ENCODE assay signal across 26 mouse cellular contexts in genomic region chr4:143271571-143271970, GRCm38 (mm10). TPM values are rescaled to one million over a fixed set of nuclear protein-coding genes. Genes with fewer than 3 reads are reported as not detected.
DNase-seq lines count a peak whose midpoint lies in the region; ATAC-seq and TF ChIP-seq lines count a peak whose summit lies in the region.
"Had no signal": no experiment of that assay in that cellular context is flagged by ENCODE, and none has a peak within 500 bp of the region (broad histone marks: within the 10 kb centered on the region; RNA-seq: fewer than 3 reads in every experiment).

No protein-coding gene starts in this region.

- H3K4me3 ChIP-seq in lung, postnatal 0 days (ENCODE audit: low read depth, low read length), result no peak overlapping the region
- no peak overlapping the region for H3K4me3 ChIP-seq in intestine, embryonic 16.5 days (ENCODE audit: low read length)
- H3K4me3 ChIP-seq: gastrocnemius, adult 2 months; heart, embryonic 10.5 days; hindbrain, embryonic 10.5 days; intestine, embryonic 15.5 days; layer of hippocampus, adult 2 months; liver, embryonic 15.5 days; megakaryocyte, embryonic 14.5 days had no signal

- no peak for TF ChIP-seq EP300 in lung, postnatal 0 days (IDR thresholded peaks at IDR 0.05)

- H3K9ac ChIP-seq in lung, postnatal 0 days (replicated peaks; ENCODE audit: low read depth), result no peak overlapping the region
- H3K9ac ChIP-seq in intestine, embryonic 16.5 days (ENCODE audit: low read depth, low read length), result no peak overlapping the region
- H3K9ac ChIP-seq: intestine, embryonic 15.5 days; liver, embryonic 15.5 days had no signal

- H3K4me2 ChIP-seq in lung, postnatal 0 days (replicated peaks; ENCODE audit: low read depth, low read length), result no peak overlapping the region
- no peak overlapping the region for H3K4me2 ChIP-seq in intestine, embryonic 16.5 days (ENCODE audit: low read depth, low read length)
- H3K4me2 ChIP-seq: intestine, embryonic 15.5 days; liver, embryonic 15.5 days had no signal

- no peaks in the 10 kb centered on the region for H3K4me1 ChIP-seq in lung, postnatal 0 days (ENCODE audit: insufficient read depth, low read depth, low read length)
- H3K4me1 ChIP-seq in intestine, embryonic 16.5 days (ENCODE audit: control insufficient read depth, insufficient read depth, low read length), result no peaks in the 10 kb centered on the region
- H3K4me1 ChIP-seq: hindbrain, embryonic 10.5 days; intestine, embryonic 15.5 days; liver, embryonic 15.5 days; megakaryocyte, embryonic 14.5 days had no signal

- WGBS in lung, postnatal 0 days, result 36% methylated on average over 6 of the region's 6 CpGs
- 86% methylated on average over 6 of the region's 6 CpGs for whole genome bisulfite sequencing in intestine, embryonic 16.5 days

- H3K27ac ChIP-seq in lung, postnatal 0 days (ENCODE audit: low read length), result no peak overlapping the region
- no peak overlapping the region for H3K27ac ChIP-seq in intestine, embryonic 16.5 days (ENCODE audit: low read length)
- H3K27ac ChIP-seq: gastrocnemius, adult 2 months; heart, embryonic 10.5 days; hindbrain, embryonic 10.5 days; intestine, embryonic 15.5 days; layer of hippocampus, adult 2 months; liver, embryonic 15.5 days had no signal

- no peaks in the 10 kb centered on the region for H3K36me3 ChIP-seq in lung, postnatal 0 days (ENCODE audit: insufficient read depth, low read length)
- no peaks in the 10 kb centered on the region for H3K36me3 ChIP-seq in intestine, embryonic 16.5 days (ENCODE audit: control insufficient read depth, insufficient read depth, low read length)
- H3K36me3 ChIP-seq: intestine, embryonic 15.5 days; liver, embryonic 15.5 days had no signal

- no peak for TF ChIP-seq CTCF in lung, postnatal 0 days (IDR thresholded peaks at IDR 0.05)

- DNase-seq in lung, postnatal 0 days (ENCODE audit: low spot score), result peak; percentile 63
- DNase-seq in lung, postnatal 10 days, result no peak
- DNase-seq in 416B (ENCODE audit: low read depth), result peak; percentile 7
- DNase-seq in urinary bladder, adult 18-20 months (ENCODE audit: low spot score in 2 of 2), result no peak
- DNase-seq in left cerebral cortex, adult 8-10 months (ENCODE audit: low spot score in 2 of 2), result no peak
- DNase-seq: adrenal gland, adult 2 months; cerebellum, adult 2 months; cerebellum, postnatal 36 days; gastrocnemius, adult 2 months; kidney, postnatal 25 days; midbrain, embryonic 14.5 days; right cerebral cortex, postnatal 14 days; spleen, adult 18-20 months; thymus, postnatal 25 days had no signal

- H3K27me3 ChIP-seq in lung, postnatal 0 days (replicated peaks; ENCODE audit: insufficient read depth, low read length), result no peaks in the 10 kb centered on the region
- no peaks in the 10 kb centered on the region for H3K27me3 ChIP-seq in intestine, embryonic 16.5 days (replicated peaks; ENCODE audit: control insufficient read depth, insufficient read depth, low read length)
- H3K27me3 ChIP-seq: intestine, embryonic 15.5 days; liver, embryonic 15.5 days; megakaryocyte, embryonic 14.5 days; Patski had no signal

- peak; percentile 58; the same call in 1 of the 2 replicates for ATAC-seq in lung, postnatal 0 days
- peak; percentile 71 for ATAC-seq in common myeloid progenitor, adult 5-6 weeks (replicated peaks; ENCODE audit: low read depth, poor library complexity, severe bottlenecking)
- peak; percentile 95 for ATAC-seq in megakaryocyte progenitor cell, adult 5-6 weeks (replicated peaks; ENCODE audit: poor library complexity)
- ATAC-seq in intestine, embryonic 16.5 days, result no peak
- ATAC-seq: forebrain, embryonic 14.5 days; hindbrain, embryonic 16.5 days; Patski had no signal

- no peaks in the 10 kb centered on the region for H3K9me3 ChIP-seq in lung, postnatal 0 days (ENCODE audit: low read length)
- H3K9me3 ChIP-seq in intestine, embryonic 16.5 days (ENCODE audit: control insufficient read depth, low read length), result no peaks in the 10 kb centered on the region
- H3K9me3 ChIP-seq: heart, embryonic 10.5 days; hindbrain, embryonic 10.5 days; intestine, embryonic 15.5 days; liver, embryonic 15.5 days had no signal

RNA-seq across cellular contexts. Expression of gene Pdpn, which starts 27.8 kb away (rescaled TPM):
- 118 and 142 TPM in 2 replicates for polyA plus RNA-seq in lung, postnatal 0 days (2015; fragmentation: Nextera tagmentation; extraction: Ambion mirVana)
- not detected in 2 replicates for total RNA-seq in common myeloid progenitor, adult 5-6 weeks (2017)
- total RNA-seq in megakaryocyte progenitor cell, adult 5-6 weeks (2015), result not detected in 2 replicates
- total RNA-seq in megakaryocyte progenitor cell, adult 5-6 weeks (2017), result not detected in 2 replicates
- 22.3 and 22.6 TPM in 2 replicates for polyA plus RNA-seq in intestine, embryonic 16.5 days (2015; fragmentation: Nextera tagmentation; extraction: Ambion mirVana)
- total RNA-seq in left cerebral cortex, adult 8-10 months (2022), result 10 to 100 TPM; 15.2 to 25.6 (median 19.6) TPM

RNA-seq across cellular contexts. Expression of gene Prdm2, which starts 58.8 kb away (rescaled TPM):
- polyA plus RNA-seq in lung, postnatal 0 days (2015; fragmentation: Nextera tagmentation; extraction: Ambion mirVana), result 7.9 and 8.4 TPM in 2 replicates
- total RNA-seq in common myeloid progenitor, adult 5-6 weeks (2017), result 10.1 and 15.4 TPM in 2 replicates
- 16.1 and 16.5 TPM in 2 replicates for total RNA-seq in megakaryocyte progenitor cell, adult 5-6 weeks (2015)
- total RNA-seq in megakaryocyte progenitor cell, adult 5-6 weeks (2017), result 9.5 and 12.5 TPM in 2 replicates
- polyA plus RNA-seq in intestine, embryonic 16.5 days (2015; fragmentation: Nextera tagmentation; extraction: Ambion mirVana), result 6.9 and 7.0 TPM in 2 replicates
- 10 to 100 TPM; 35.9 to 40.1 (median 39.0) TPM for total RNA-seq in left cerebral cortex, adult 8-10 months (2022)

Comparison
In these comparisons a context has a peak if more than half of its experiments do, and no peak if none do; other contexts are left out.
1. DNase-seq: peak in lung, postnatal 0 days (single experiment) and 416B (single experiment); none in lung, postnatal 10 days (single experiment), urinary bladder, adult 18-20 months (0 of 2) and left cerebral cortex, adult 8-10 months (0 of 2).
2. RNA of gene Pdpn, which starts 27.8 kb away (total RNA-seq): 15.2 to 25.6 TPM in left cerebral cortex, adult 8-10 months; not detected in megakaryocyte progenitor cell, adult 5-6 weeks and not detected in common myeloid progenitor, adult 5-6 weeks; every median in the first group is over 10 times any median in the second.